Mouse (Mus musculus) retina, adult 2 months (tissue): ENCODE measurements at regions not wholly inside any gene's neighbourhood (a gene's known extent, or its start where the extent isn't known, plus 50 kb on each side); places are given as distances from the start of the nearest gene placed in this dataset.

ENCODE experiments used
- DNase-seq: peaks from one replicate; pipeline ENCODE4 v3.0.0-alpha.2; 2012; ENCODE audit warnings: low read depth, low spot score

GRCm38 (mm10) chr14:33797551-33798303 lies 125.7 kb upstream of the Gdf10 start:
- DNase-seq = no peak

- no peak for DNase-seq
Observed at GRCm38 (mm10) chr14:33804321-33804720, 119.1 kb upstream of the Gdf10 start.

- DNase-seq = no peak
Observed at GRCm38 (mm10) chr14:33804721-33805120, 118.7 kb upstream of the Gdf10 start.

- no peak for DNase-seq
Observed at GRCm38 (mm10) chr14:33807196-33807595, 116.2 kb upstream of the Gdf10 start.

- DNase-seq = no peak
Observed at GRCm38 (mm10) chr14:33808593-33809265, 114.7 kb upstream of the Gdf10 start.

GRCm38 (mm10) chr14:33810584-33810983 lies 112.8 kb upstream of the Gdf10 start:
- DNase-seq = no peak

- no peak for DNase-seq
Observed at GRCm38 (mm10) chr14:33811241-33811640, 112.1 kb upstream of the Gdf10 start.

GRCm38 (mm10) chr14:33812266-33812665 lies 111.1 kb upstream of the Gdf10 start:
- DNase-seq = no peak

- no peak for DNase-seq
Observed at GRCm38 (mm10) chr14:33812772-33813171, 110.6 kb upstream of the Gdf10 start.

- DNase-seq = no peak
Observed at GRCm38 (mm10) chr14:33813274-33813673, 110.1 kb upstream of the Gdf10 start.

- no peak for DNase-seq
Observed at GRCm38 (mm10) chr14:33814107-33814506, 109.3 kb upstream of the Gdf10 start.

GRCm38 (mm10) chr14:33814599-33814998 lies 108.8 kb upstream of the Gdf10 start:
- DNase-seq = no peak

- DNase-seq = no peak
Observed at GRCm38 (mm10) chr14:33820541-33821260, 102.7 kb upstream of the Gdf10 start.

GRCm38 (mm10) chr14:33821436-33821835 lies 102.0 kb upstream of the Gdf10 start:
- DNase-seq = no peak

- DNase-seq = no peak
Observed at GRCm38 (mm10) chr14:33824421-33824874, 98.9 kb upstream of the Gdf10 start.

GRCm38 (mm10) chr14:33826003-33826644 lies 97.3 kb upstream of the Gdf10 start:
- no peak for DNase-seq

GRCm38 (mm10) chr14:33832650-33833319 lies 90.6 kb upstream of the Gdf10 start:
- DNase-seq = no peak

GRCm38 (mm10) chr14:33836341-33836740 lies 87.0 kb upstream of the Gdf10 start:
- DNase-seq = no peak

GRCm38 (mm10) chr14:33841821-33842220 lies 81.6 kb upstream of the Gdf10 start:
- no peak for DNase-seq

GRCm38 (mm10) chr14:33853499-33853898 lies 69.9 kb upstream of the Gdf10 start:
- DNase-seq = no peak

GRCm38 (mm10) chr14:33854181-33854580 lies 69.2 kb upstream of the Gdf10 start:
- DNase-seq = no peak
